Mouse (Mus musculus) kidney, embryonic 15.5 days (tissue): ENCODE data around the gene Crim1. TPM values are rescaled to one million over a fixed set of nuclear protein-coding genes. Genes with fewer than 3 reads are reported as not detected.

ENCODE experiments used
- ATAC-seq: fragments of 200-750 bp; cut with Nextera tagmentation; replicated peaks from 2 replicates; pipeline ENCODE4 v1.8.0; 2017; ENCODE audit warnings: moderate TSS enrichment; ENCODE audit not compliant: low FRiP score
- H3K27ac ChIP-seq: fragments of 300-500 bp; sonication (generic); 2 replicates; pipeline ENCODE4 v1.5.1; 2015; ENCODE audit warnings: mild to moderate bottlenecking, inconsistent platforms
- H3K27me3 ChIP-seq: fragments of 300-500 bp; sonication (generic); 2 replicates; pipeline ENCODE4 v1.6.1; 2015; ENCODE audit warnings: inconsistent platforms
- H3K36me3 ChIP-seq: fragments of 300-500 bp; sonication (generic); 2 replicates; pipeline ENCODE4 v1.6.1; 2015; ENCODE audit warnings: inconsistent platforms
- H3K4me1 ChIP-seq: fragments of 300-500 bp; sonication (generic); 2 replicates; pipeline ENCODE4 v1.6.1; 2015; ENCODE audit warnings: inconsistent platforms
- H3K4me2 ChIP-seq: fragments of 300-500 bp; sonication (generic); 2 replicates; pipeline ENCODE4 v1.6.1; 2015; ENCODE audit warnings: moderate library complexity, mild to moderate bottlenecking, inconsistent platforms
- H3K4me3 ChIP-seq: fragments of 300-500 bp; sonication (generic); replicated peaks from 2 replicates; pipeline ENCODE4 v1.5.1; 2015; ENCODE audit warnings: mild to moderate bottlenecking, inconsistent platforms
- H3K9ac ChIP-seq: fragments of 300-500 bp; sonication (generic); 2 replicates; pipeline ENCODE4 v1.6.1; 2015; ENCODE audit warnings: mild to moderate bottlenecking, inconsistent platforms
- H3K9me3 ChIP-seq: fragments of 300-500 bp; sonication (generic); replicated peaks from 2 replicates; pipeline ENCODE4 v1.6.1; 2016; ENCODE audit warnings: inconsistent platforms
- WGBS: fragments of 180-500 bp; shearing (Covaris S2); methylation state at CpG from one replicate; pipeline ENCODE4 v1.1.7; 2015; ENCODE audit warnings: mixed read lengths; 5-methylcytosine and 5-hydroxymethylcytosine counted together
- polyA plus RNA-seq: library from polyadenylated mRNA; unstranded; fragments of >200 nt; fragmentation: Nextera tagmentation; extraction: Ambion mirVana; gene quantifications from 2 replicates; pipeline ENCODE4 v1.2.1, GENCODE M21; 2015

The Crim1 gene
- polyA plus RNA-seq, 1 experiment from 2014 or later = 6.5 TPM

GRCm38 (mm10) chr17:78351676-78352499 is 151.8 kb downstream of the Crim1 start:
- no peaks in the 10 kb centered on the region for H3K9me3 ChIP-seq
- no peak overlapping the region for H3K4me3 ChIP-seq
- H3K36me3 ChIP-seq = peaks cover 57% of the 10 kb centered on the region
- ATAC-seq = peak; percentile 23; the same call in 1 of the 2 replicates
- WGBS = 67% methylated on average over 12 of the region's 12 CpGs
- no peak overlapping the region for H3K9ac ChIP-seq
- no peak overlapping the region for H3K27ac ChIP-seq
- no peak overlapping the region for H3K4me2 ChIP-seq
- H3K27me3 ChIP-seq = no peaks in the 10 kb centered on the region
- 0 out of 2 replicates have a peak, but pooled peaks cover 4% of the 10 kb centered on the region for H3K4me1 ChIP-seq

- 88% methylated on average over 3 of the region's 3 CpGs for WGBS
- Histone ChIP-seq H3K9me3 (no peaks in the 10 kb centered on the region), H3K27me3 (no peaks in the 10 kb centered on the region), H3K36me3 (peaks cover 56% of the 10 kb centered on the region), H3K27ac (no peak overlapping the region), H3K4me1 (0 out of 2 replicates have a peak, but pooled peaks cover 4% of the 10 kb centered on the region), H3K4me3 (no peak overlapping the region), H3K4me2 (no peak overlapping the region), H3K9ac (no peak overlapping the region)
- no peak for ATAC-seq
Measured at GRCm38 (mm10) chr17:78352500-78352855, 152.4 kb downstream of the Crim1 start.

DNA sequence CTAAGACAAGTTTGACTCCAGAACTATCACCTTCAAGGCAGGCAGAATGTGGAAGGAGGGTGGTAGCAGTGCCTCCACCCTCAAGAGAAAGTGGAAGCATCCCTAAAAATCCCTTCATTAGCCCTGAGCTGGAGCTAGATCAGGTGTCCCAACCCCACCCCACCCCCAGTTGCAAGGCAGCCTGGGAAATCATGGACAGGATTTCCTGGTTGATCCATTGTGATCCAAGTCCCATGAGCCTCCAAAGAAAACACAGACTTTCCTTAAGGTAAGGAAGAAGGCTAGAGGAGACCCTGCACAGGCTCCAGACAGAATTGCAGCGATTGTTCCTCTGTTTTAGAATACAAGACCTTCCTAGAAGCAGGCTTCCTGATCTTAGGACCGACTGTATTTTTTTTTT is 154.4 kb downstream of the Crim1 start:
- Histone ChIP-seq H3K27me3 (no peaks in the 10 kb centered on the region), H3K27ac (no peak overlapping the region), H3K9ac (no peak overlapping the region), H3K36me3 (peaks cover 42% of the 10 kb centered on the region), H3K4me3 (no peak overlapping the region), H3K4me1 (0 out of 2 replicates have a peak, but pooled peaks cover 4% of the 10 kb centered on the region), H3K9me3 (no peaks in the 10 kb centered on the region), H3K4me2 (no peak overlapping the region)
- no peak for ATAC-seq
- WGBS = 81% methylated on average over 2 of the region's 2 CpGs

DNA sequence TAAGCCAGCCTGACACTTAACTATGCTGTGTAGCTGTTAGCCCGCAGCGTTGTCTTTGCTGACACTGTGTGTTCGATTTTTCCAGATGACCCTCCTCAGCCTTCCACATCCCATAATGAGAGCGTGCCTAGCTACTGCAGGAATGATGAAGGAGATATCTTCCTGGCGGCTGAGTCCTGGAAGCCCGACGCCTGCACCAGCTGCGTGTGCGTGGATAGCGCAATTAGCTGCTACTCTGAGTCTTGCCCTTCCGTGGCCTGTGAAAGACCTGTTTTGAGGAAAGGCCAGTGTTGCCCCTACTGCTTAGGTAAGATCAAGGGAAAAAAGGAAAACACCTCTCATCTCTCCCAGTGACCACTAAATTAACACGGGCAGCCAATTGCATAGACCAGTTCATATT is 154.8 kb downstream of the Crim1 start:
- no peak overlapping the region for H3K9ac ChIP-seq
- peaks cover 38% of the 10 kb centered on the region for H3K36me3 ChIP-seq
- ATAC-seq = no peak
- H3K4me2 ChIP-seq = no peak overlapping the region
- no peak overlapping the region for H3K27ac ChIP-seq
- peaks cover 6% of the 10 kb centered on the region; the same call in 1 of the 2 replicates for H3K4me1 ChIP-seq
- no peaks in the 10 kb centered on the region for H3K27me3 ChIP-seq
- H3K9me3 ChIP-seq = no peaks in the 10 kb centered on the region
- 86% methylated on average over 12 of the region's 12 CpGs for WGBS
- no peak overlapping the region for H3K4me3 ChIP-seq

- Histone ChIP-seq H3K4me2 (no peak overlapping the region), H3K27me3 (no peaks in the 10 kb centered on the region), H3K36me3 (peaks cover 35% of the 10 kb centered on the region), H3K9ac (no peak overlapping the region), H3K4me1 (peaks cover 9% of the 10 kb centered on the region; the same call in 1 of the 2 replicates), H3K27ac (no peak overlapping the region), H3K9me3 (no peaks in the 10 kb centered on the region), H3K4me3 (no peak overlapping the region)
- 90% methylated on average over 8 of the region's 8 CpGs for WGBS
- ATAC-seq = no peak
Measured at GRCm38 (mm10) chr17:78355611-78356010, 155.6 kb downstream of the Crim1 start.

GRCm38 (mm10) chr17:78357753-78358152 is 157.7 kb downstream of the Crim1 start:
- WGBS = 71% methylated on average over 4 of the region's 4 CpGs
- Histone ChIP-seq H3K9ac (no peak overlapping the region), H3K4me3 (no peak overlapping the region), H3K4me1 (peaks cover 6% of the 10 kb centered on the region), H3K36me3 (peaks cover 23% of the 10 kb centered on the region), H3K27ac (no peak overlapping the region), H3K4me2 (no peak overlapping the region), H3K9me3 (no peaks in the 10 kb centered on the region), H3K27me3 (no peaks in the 10 kb centered on the region)
- no peak for ATAC-seq

DNA sequence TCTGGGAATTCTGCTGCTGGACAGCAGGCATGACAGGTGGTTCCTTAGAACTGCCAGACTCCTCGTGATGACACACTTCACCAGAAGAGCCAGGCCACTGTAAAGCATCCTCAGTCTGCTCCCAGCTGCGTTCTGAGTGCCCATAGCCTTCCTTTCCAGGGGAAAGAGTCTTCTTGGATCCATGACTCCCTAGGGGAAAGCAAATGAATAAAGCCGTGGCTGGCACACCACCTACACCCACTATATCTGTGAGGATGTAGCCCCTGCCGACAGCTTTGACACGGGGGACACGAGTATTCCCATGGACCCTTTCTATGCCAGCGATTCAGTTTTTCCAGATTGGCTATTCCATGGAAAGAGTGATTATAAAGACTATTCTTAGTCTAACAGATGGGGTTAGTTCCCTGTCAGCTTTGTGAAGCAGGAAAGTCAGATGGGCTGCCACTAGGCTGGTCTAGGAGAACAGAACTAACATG is 158.2 kb downstream of the Crim1 start:
- H3K4me1 ChIP-seq = peaks cover 12% of the 10 kb centered on the region
- H3K27me3 ChIP-seq = no peaks in the 10 kb centered on the region
- 82% methylated on average over 7 of the region's 7 CpGs for WGBS
- no peak overlapping the region for H3K9ac ChIP-seq
- H3K27ac ChIP-seq = no peak overlapping the region
- H3K9me3 ChIP-seq = no peaks in the 10 kb centered on the region
- peaks cover 23% of the 10 kb centered on the region for H3K36me3 ChIP-seq
- no peak overlapping the region for H3K4me2 ChIP-seq
- H3K4me3 ChIP-seq = no peak overlapping the region
- ATAC-seq = no peak

GRCm38 (mm10) chr17:78361939-78362728 is 162.1 kb downstream of the Crim1 start:
- H3K4me1 ChIP-seq = peaks cover 30% of the 10 kb centered on the region
- H3K27ac ChIP-seq = peak overlapping the region; percentile 4
- no peak for ATAC-seq
- no peak overlapping the region for H3K4me3 ChIP-seq
- H3K9me3 ChIP-seq = no peaks in the 10 kb centered on the region
- 0 out of 2 replicates have a peak, but pooled peaks cover 5% of the 10 kb centered on the region for H3K36me3 ChIP-seq
- no peak overlapping the region for H3K4me2 ChIP-seq
- no peaks in the 10 kb centered on the region for H3K27me3 ChIP-seq
- 66% methylated on average over 13 of the region's 13 CpGs for WGBS
- H3K9ac ChIP-seq = no peak overlapping the region

- no peak overlapping the region for H3K9ac ChIP-seq
- H3K4me3 ChIP-seq = no peak overlapping the region
- peak; percentile 63 for ATAC-seq
- H3K9me3 ChIP-seq = no peaks in the 10 kb centered on the region
- no peak overlapping the region for H3K4me2 ChIP-seq
- peaks cover 29% of the 10 kb centered on the region for H3K4me1 ChIP-seq
- 62% methylated on average over 23 of the region's 23 CpGs for WGBS
- no peaks in the 10 kb centered on the region for H3K27me3 ChIP-seq
- H3K36me3 ChIP-seq = peaks cover 22% of the 10 kb centered on the region
- H3K27ac ChIP-seq = no peak overlapping the region
Measured at GRCm38 (mm10) chr17:78364555-78365302, 164.7 kb downstream of the Crim1 start.

- Histone ChIP-seq H3K4me2 (no peak overlapping the region), H3K9me3 (no peaks in the 10 kb centered on the region), H3K9ac (no peak overlapping the region), H3K36me3 (peaks cover 32% of the 10 kb centered on the region), H3K4me1 (peaks cover 25% of the 10 kb centered on the region), H3K27ac (no peak overlapping the region), H3K27me3 (no peaks in the 10 kb centered on the region), H3K4me3 (no peak overlapping the region)
- 64% methylated on average over 7 of the region's 7 CpGs for WGBS
- ATAC-seq = no peak
Measured at GRCm38 (mm10) chr17:78366070-78366469, 166.0 kb downstream of the Crim1 start.

- H3K4me2 ChIP-seq = no peak overlapping the region
- ATAC-seq = no peak
- no peaks in the 10 kb centered on the region for H3K27me3 ChIP-seq
- no peak overlapping the region for H3K9ac ChIP-seq
- H3K9me3 ChIP-seq = no peaks in the 10 kb centered on the region
- no peak overlapping the region for H3K4me3 ChIP-seq
- 60% methylated on average over 8 of the region's 8 CpGs for WGBS
- H3K36me3 ChIP-seq = peaks cover 44% of the 10 kb centered on the region
- peaks cover 17% of the 10 kb centered on the region for H3K4me1 ChIP-seq
- 0 out of 2 replicates have a peak overlapping the region, but pooled peaks have one; percentile 2 for H3K27ac ChIP-seq
Measured at GRCm38 (mm10) chr17:78368481-78368880, 168.4 kb downstream of the Crim1 start.
